Mouse (Mus musculus) heart, postnatal 4 days (tissue): Measurements from ENCODE around the gene Lca5. TPM values are rescaled to one million over a fixed set of nuclear protein-coding genes. Genes with fewer than 3 reads are reported as not detected.

Experiments used
- total RNA-seq, 2 experiments: library from RNA; stranded (reverse); gene quantifications; 2 replicates each; pipeline ENCODE4 v1.2.3; 2021

Gene Lca5
- total RNA-seq, 2 experiments from 2014 or later: 8.0 to 9.0 TPM

Other genes with a start within 250 kb of the Lca5 start
- 1 to 10 TPM; 6.1 to 7.5 TPM for gene Sh3bgrl2, start 107.2 kb upstream of the Lca5 start, total RNA-seq